Mouse (Mus musculus): Measurements from ENCODE around the gene AI182371. TPM values are rescaled to one million over a fixed set of nuclear protein-coding genes. Genes with fewer than 3 reads are reported as not detected.

The AI182371 gene
- total and polyA plus RNA-seq, 2 experiments from 2014 or later: 0.20 TPM; not detected in 1

- Histone ChIP-seq H3K36me3 (replicated peaks; ENCODE audit: control insufficient read depth, insufficient read depth, low read length) (peaks cover 31% of the 10 kb centered on the region), H3K9me3 (replicated peaks; ENCODE audit: control insufficient read depth, low read length) (no peaks in the 10 kb centered on the region), H3K9ac (replicated peaks; ENCODE audit: low read depth, low read length) (peak overlapping the region; percentile 55), H3K4me1 (ENCODE audit: control insufficient read depth, insufficient read depth) (peaks cover 7% of the 10 kb centered on the region; the same call in 1 of the 2 replicates), H3K4me2 (ENCODE audit: low read depth, low read length) (peak overlapping the region; percentile 84), H3K4me3 (ENCODE audit: low read depth, low read length) (peak overlapping the region; percentile 61), H3K27me3 (ENCODE audit: control insufficient read depth, insufficient read depth, low read length) (no peaks in the 10 kb centered on the region), H3K27ac (ENCODE audit: low read depth) (peak overlapping the region; percentile 90)
- DNase-seq (ENCODE audit: low spot score): peak; percentile 95
- peak; percentile 99 for ATAC-seq (ENCODE audit: insufficient read depth, low read depth)
- WGBS: under 1% methylated on average over 21 of the region's 21 CpGs
- TF ChIP-seq EP300 (IDR thresholded peaks at IDR 0.05; ENCODE audit: low read depth): no peak
- no peak for TF ChIP-seq CTCF (IDR thresholded peaks at IDR 0.05; ENCODE audit: low read depth)
Measured at GRCm38 (mm10) chr2:35131991-35132661, 30.8 kb upstream of the AI182371 start.

GRCm38 (mm10) chr2:35131491-35131890, 30.1 kb upstream of the AI182371 start:
- H3K4me2 ChIP-seq (ENCODE audit: low read depth, low read length): peak overlapping the region; percentile 84
- H3K4me3 ChIP-seq (ENCODE audit: low read depth, low read length): peak overlapping the region; percentile 61
- ATAC-seq (ENCODE audit: insufficient read depth, low read depth) (no peak), DNase-seq (ENCODE audit: low spot score) (no peak)
- H3K9me3 ChIP-seq (replicated peaks; ENCODE audit: control insufficient read depth, low read length): no peaks in the 10 kb centered on the region
- peak overlapping the region; percentile 55; the same call in 1 of the 2 replicates for H3K9ac ChIP-seq (replicated peaks; ENCODE audit: low read depth, low read length)
- peaks cover 7% of the 10 kb centered on the region; the same call in 1 of the 2 replicates for H3K4me1 ChIP-seq (ENCODE audit: control insufficient read depth, insufficient read depth)
- H3K36me3 ChIP-seq (replicated peaks; ENCODE audit: control insufficient read depth, insufficient read depth, low read length): peaks cover 27% of the 10 kb centered on the region
- H3K27me3 ChIP-seq (ENCODE audit: control insufficient read depth, insufficient read depth, low read length): no peaks in the 10 kb centered on the region
- TF ChIP-seq EP300 (IDR thresholded peaks at IDR 0.05; ENCODE audit: low read depth): no peak
- TF ChIP-seq CTCF (IDR thresholded peaks at IDR 0.05; ENCODE audit: low read depth): no peak
- peak overlapping the region; percentile 90 for H3K27ac ChIP-seq (ENCODE audit: low read depth)

GRCm38 (mm10) chr2:35124716-35125115, 23.4 kb upstream of the AI182371 start:
- no peak overlapping the region for H3K27ac ChIP-seq (ENCODE audit: low read depth)
- H3K4me2 ChIP-seq (ENCODE audit: low read depth, low read length): no peak overlapping the region
- WGBS: 73% methylated on average over 7 of the region's 7 CpGs
- no peak overlapping the region for H3K4me3 ChIP-seq (ENCODE audit: low read depth, low read length)
- H3K9me3 ChIP-seq (replicated peaks; ENCODE audit: control insufficient read depth, low read length): no peaks in the 10 kb centered on the region
- TF ChIP-seq EP300 (IDR thresholded peaks at IDR 0.05; ENCODE audit: low read depth): no peak
- peak; percentile 20 for TF ChIP-seq CTCF (IDR thresholded peaks at IDR 0.05; ENCODE audit: low read depth)
- no peaks in the 10 kb centered on the region for H3K27me3 ChIP-seq (ENCODE audit: control insufficient read depth, insufficient read depth, low read length)
- H3K36me3 ChIP-seq (replicated peaks; ENCODE audit: control insufficient read depth, insufficient read depth, low read length): peaks cover 27% of the 10 kb centered on the region
- DNase-seq (ENCODE audit: low spot score) (no peak), ATAC-seq (ENCODE audit: insufficient read depth, low read depth) (no peak)
- no peak overlapping the region for H3K9ac ChIP-seq (replicated peaks; ENCODE audit: low read depth, low read length)
- no peaks in the 10 kb centered on the region for H3K4me1 ChIP-seq (ENCODE audit: control insufficient read depth, insufficient read depth)

- H3K9me3 ChIP-seq (replicated peaks; ENCODE audit: control insufficient read depth, low read length): no peaks in the 10 kb centered on the region
- 53% methylated on average over 2 of the region's 2 CpGs for WGBS
- no peak for TF ChIP-seq CTCF (IDR thresholded peaks at IDR 0.05; ENCODE audit: low read depth)
- no peak for TF ChIP-seq EP300 (IDR thresholded peaks at IDR 0.05; ENCODE audit: low read depth)
- 0 out of 2 replicates have a peak, but pooled peaks cover 3% of the 10 kb centered on the region for H3K36me3 ChIP-seq (replicated peaks; ENCODE audit: control insufficient read depth, insufficient read depth, low read length)
- no peaks in the 10 kb centered on the region for H3K4me1 ChIP-seq (ENCODE audit: control insufficient read depth, insufficient read depth)
- H3K9ac ChIP-seq (replicated peaks; ENCODE audit: low read depth, low read length): no peak overlapping the region
- H3K27me3 ChIP-seq (ENCODE audit: control insufficient read depth, insufficient read depth, low read length): no peaks in the 10 kb centered on the region
- no peak for DNase-seq (ENCODE audit: low spot score)
- H3K4me3 ChIP-seq (ENCODE audit: low read depth, low read length): no peak overlapping the region
- H3K27ac ChIP-seq (ENCODE audit: low read depth): no peak overlapping the region
- no peak for ATAC-seq (ENCODE audit: insufficient read depth, low read depth)
- peak overlapping the region; percentile 77; the same call in 1 of the 2 replicates for H3K4me2 ChIP-seq (ENCODE audit: low read depth, low read length)
Measured at GRCm38 (mm10) chr2:35110521-35110920, 9.2 kb upstream of the AI182371 start.

- ATAC-seq (ENCODE audit: insufficient read depth, low read depth) (no peak), DNase-seq (ENCODE audit: low spot score) (no peak)
- H3K27ac ChIP-seq (ENCODE audit: low read depth): peak overlapping the region; percentile 87
- no peaks in the 10 kb centered on the region for H3K27me3 ChIP-seq (ENCODE audit: control insufficient read depth, insufficient read depth, low read length)
- 3% methylated on average over 13 of the region's 13 CpGs for WGBS
- peak overlapping the region; percentile 78 for H3K4me3 ChIP-seq (ENCODE audit: low read depth, low read length)
- TF ChIP-seq EP300 (IDR thresholded peaks at IDR 0.05; ENCODE audit: low read depth) (no peak), CTCF (IDR thresholded peaks at IDR 0.05; ENCODE audit: low read depth) (no peak)
- H3K36me3 ChIP-seq (replicated peaks; ENCODE audit: control insufficient read depth, insufficient read depth, low read length): no peaks in the 10 kb centered on the region
- peak overlapping the region; percentile 78 for H3K9ac ChIP-seq (replicated peaks; ENCODE audit: low read depth, low read length)
- H3K9me3 ChIP-seq (replicated peaks; ENCODE audit: control insufficient read depth, low read length): no peaks in the 10 kb centered on the region
- peak overlapping the region; percentile 77 for H3K4me2 ChIP-seq (ENCODE audit: low read depth, low read length)
- H3K4me1 ChIP-seq (ENCODE audit: control insufficient read depth, insufficient read depth): no peaks in the 10 kb centered on the region
Measured at GRCm38 (mm10) chr2:35109924-35110304, 8.6 kb upstream of the AI182371 start.

Data from heart, postnatal 0 days (tissue).